Mouse (Mus musculus) megakaryocyte-erythroid progenitor cell, adult 5 weeks (primary cell): Measurements from ENCODE around the gene Pold3. TPM values are rescaled to one million over a fixed set of nuclear protein-coding genes. Genes with fewer than 3 reads are reported as not detected.

Experiments used
- polyA plus RNA-seq: library from polyadenylated mRNA; stranded (reverse); fragments of >175 nt; gene quantifications from 2 replicates; pipeline ENCODE4 v1.2.3, GENCODE M21; 2012

Pold3 gene
- 22.5 and 29.7 TPM in 2 replicates for polyA plus RNA-seq

DNA sequence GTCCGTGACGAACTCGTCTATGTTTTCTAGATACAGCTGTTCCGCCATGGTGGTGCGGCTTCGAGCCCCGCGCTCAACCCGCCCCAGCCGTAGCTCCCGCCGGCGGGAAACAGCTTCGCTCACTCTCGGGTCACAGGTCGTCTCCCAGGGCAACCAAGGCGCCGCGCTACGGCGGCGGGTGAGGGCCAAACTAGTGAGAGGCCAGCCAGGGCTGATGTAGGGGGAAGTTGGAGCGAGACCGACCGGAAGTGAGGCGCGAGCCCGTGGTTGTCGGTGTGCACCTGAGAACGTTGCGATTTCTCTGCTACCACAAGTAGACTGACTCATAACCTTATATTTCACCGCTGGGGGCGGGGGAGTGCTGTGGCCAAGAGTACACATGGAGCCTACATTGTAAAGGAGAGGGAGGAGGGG, at the start of gene Pold3:
Gene Pold3 (minus strand): TSS at position 190 of the 414 bp plus-strand sequence.

GRCm38 (mm10) chr7:100159105-100159841, 37.9 kb upstream of the Pold3 start, which contains the start of gene Lipt2:
TSS of gene Lipt2 (plus strand) at chr7:100159277.

Other genes with a start within 250 kb of the Pold3 start
- 3.1 and 3.7 TPM in 2 replicates for gene Rnf169, start 141.1 kb downstream of the Pold3 start, polyA plus RNA-seq
- not detected in 2 replicates for gene Chrdl2, start 115.4 kb downstream of the Pold3 start, polyA plus RNA-seq
- gene Lipt2, start 37.7 kb upstream of the Pold3 start, polyA plus RNA-seq = 3.5 TPM in 2 replicates
- 0.20 TPM in 1 of 2 replicates, not detected in the other for gene Kcne3, start 54.9 kb upstream of the Pold3 start, polyA plus RNA-seq
- gene Pgm2l1, start 105.8 kb upstream of the Pold3 start, polyA plus RNA-seq = 15.8 and 16.0 TPM in 2 replicates
- gene P4ha3, start 164.0 kb upstream of the Pold3 start, polyA plus RNA-seq = 0.14 TPM in 1 of 2 replicates, not detected in the other